Mouse (Mus musculus) induced T-regulatory cell, adult 2 months (primary cell): ENCODE data around the gene Sept10.

ENCODE experiments used
- DNase-seq: peaks from one replicate; pipeline ENCODE4 v3.0.0-alpha.2; 2012; ENCODE audit warnings: low read depth

Gene Sept10

DNA sequence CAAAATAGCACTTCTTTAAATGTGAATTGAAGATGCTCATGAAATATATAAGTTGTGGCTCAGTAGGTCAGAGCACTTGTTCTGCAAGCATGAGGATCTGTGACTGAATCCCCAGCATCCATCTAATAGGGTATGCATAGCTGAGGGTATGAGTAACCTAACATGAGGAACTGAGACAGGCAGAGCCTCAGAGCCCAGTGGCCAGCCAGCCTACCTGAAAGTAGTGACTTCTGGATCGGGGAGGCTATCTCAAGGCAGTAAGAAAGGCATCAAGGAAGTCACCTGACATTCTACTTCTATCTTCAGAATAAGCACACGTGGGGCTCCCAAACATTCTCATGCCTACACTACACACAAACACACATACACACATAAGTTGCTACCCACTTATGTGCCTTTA lies 3.5 kb upstream of the Sept10 start:
- DNase-seq: no peak

DNA sequence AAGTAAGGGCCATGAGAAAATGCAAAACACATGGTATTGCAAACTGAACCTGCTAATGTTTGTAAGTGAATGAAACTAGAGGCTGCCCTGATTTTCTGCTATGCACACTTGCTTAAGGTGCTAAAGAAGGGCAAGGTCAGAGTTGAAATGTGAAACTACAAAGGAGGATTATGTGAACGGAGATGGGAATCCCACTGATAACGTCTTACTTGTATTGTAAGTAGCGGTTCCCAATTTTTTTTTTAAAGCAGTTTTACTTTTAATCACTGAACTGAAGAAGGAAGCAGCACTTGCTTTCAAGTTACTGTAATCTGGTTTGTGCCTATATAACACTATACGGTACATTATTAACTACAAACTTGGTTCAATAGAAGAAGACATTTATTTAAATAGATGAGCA lies 2.2 kb upstream of the Sept10 start:
- peak; percentile 17 for DNase-seq

DNA sequence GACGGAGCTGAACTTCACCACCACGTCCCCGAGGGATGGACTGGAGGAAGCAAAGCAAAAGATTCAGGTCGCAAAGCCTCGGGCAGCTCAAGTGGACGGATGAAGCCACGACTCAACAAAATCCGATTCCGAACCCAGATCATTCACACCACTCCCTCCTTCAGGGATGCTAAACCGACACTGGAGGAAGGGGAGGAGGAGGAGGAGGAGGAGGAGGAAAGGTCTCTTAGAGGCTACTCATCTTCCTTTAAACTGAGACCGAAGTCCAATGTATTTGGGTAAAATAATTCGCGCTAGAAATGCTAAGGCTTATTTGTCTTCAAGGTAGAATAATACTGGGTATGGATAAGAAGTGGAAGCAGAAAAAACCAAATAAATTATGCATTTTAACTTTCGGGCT lies 1.7 kb upstream of the Sept10 start:
- DNase-seq: peak; percentile 16

DNA sequence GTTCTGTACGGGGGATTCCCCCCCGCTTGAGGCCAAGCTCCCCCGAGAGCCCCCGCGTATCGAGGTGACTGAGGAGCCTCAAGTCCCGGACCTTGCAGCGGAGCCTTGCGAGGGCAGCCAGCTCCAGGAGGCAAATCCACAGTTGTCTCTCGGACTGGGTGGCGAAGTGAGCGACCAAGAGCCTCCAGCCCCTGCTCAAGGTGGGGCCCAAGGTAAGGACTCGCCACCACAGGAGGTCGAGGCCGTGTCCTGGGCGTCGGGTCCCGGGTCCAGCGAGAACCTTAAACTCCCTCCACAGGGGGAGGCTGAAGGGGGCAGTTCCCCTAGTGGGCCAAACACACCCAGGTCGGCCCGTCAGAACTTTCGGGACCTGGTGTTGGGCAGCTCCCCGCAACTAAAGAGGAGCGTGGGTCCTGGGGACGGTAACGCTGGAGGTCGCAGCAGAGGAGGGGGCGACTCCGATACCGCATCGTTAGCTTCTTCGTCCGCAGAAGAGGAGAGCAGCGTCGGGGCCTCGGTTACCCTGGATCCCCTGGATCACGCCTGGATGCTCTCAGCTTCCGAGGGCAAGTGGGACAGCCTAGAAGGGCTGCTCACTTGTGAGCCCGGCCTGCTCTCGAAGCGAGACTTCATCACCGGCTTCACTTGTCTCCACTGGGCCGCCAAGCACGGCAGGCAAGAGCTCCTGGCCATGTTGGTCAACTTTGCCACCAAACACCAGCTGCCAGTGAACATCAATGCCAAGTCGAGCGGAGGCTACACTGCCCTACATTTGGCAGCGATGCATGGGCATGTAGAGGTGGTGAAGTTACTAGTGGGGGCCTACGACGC lies 839 bp upstream of the Sept10 start:
- DNase-seq: no peak

DNA sequence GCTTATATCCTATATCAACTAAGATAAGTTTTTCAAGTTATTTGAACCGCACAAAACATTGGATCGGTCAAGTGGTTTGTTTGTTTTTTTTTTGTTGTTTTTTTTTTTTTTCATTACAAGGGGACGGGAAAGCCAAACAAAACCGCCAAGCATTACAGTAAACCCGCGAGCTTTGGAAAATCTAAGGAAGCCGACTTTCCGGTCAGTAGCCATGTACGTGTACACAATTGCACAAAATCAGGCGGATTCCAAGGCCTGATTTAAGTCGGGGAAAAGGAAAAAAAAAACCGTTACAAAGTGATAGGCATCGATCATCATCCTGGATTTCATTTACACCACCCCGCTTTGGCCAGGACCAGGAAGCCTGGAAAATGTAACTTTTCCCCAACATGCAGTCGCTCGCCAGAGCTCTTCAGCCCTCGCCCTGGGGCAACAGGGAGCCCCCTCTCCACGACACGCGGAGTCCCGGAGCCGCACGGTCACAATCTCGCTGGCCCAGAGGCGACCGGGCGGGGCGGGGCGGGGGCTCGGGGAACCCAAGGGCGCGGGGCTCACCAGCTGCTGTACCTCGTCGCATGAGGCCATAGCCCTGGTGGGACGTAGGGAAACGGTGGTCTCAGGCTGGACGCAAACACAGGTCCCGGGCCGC lies 699 bp downstream of the Sept10 start:
- DNase-seq: no peak

GRCm38 (mm10) chr10:59200011-59200410 lies 21.6 kb downstream of the Sept10 start:
- DNase-seq: no peak

DNA sequence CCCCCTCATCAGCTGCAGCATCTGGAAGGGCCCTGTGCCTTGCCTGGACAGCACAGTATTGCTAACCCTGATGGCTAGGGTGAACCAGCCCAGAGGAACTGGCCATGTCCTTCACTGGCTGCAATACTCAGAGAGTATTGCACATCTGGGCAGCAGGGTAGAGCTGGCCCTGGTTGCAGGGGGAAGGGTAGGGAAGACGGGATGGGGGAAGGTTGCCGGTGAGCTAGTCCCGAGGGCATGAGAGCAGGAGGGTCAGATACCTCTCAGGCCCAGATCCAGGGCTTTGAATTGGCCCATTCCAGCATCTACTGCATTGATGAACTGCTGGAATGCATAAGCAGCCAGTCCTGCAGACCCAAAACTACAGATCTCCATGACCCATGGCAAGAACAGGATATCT lies 24.9 kb downstream of the Sept10 start:
- DNase-seq: no peak

DNA sequence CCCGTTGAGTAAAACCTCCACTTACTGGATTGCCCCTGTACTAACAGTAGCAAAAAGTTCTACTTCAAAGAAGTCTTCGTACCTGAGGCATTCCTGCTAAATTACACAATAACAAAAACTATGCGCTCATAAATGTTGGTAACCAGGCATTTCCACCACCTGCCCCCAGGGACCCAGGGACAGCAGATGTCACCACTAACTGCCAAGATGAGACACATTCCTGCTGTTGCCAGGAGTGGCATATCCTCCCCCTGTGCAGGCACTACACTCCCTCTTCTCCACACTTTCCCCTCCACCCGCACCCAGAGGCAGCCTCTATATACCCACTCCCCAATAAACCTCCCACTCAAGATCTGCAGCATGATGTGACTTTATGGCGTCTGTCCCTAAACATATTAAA lies 26.8 kb downstream of the Sept10 start:
- no peak for DNase-seq

DNA sequence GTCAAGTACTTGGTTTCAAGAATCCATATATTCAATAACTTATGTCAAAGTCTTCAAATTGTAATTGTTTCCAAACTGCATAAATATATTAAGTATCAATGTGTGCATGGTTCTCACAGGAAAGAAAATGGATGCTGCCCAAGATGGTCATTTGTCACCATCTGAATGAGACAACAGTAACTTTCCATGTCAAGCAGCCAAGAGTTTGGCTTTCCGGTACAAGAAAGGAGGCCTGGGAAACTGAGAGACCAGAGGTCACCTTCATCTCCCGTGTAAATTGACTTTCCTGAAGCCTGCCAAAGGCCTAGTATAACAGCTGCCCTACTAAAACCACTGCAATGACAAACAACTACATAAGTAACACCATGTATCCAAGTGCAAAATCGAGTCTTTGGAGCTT lies 39.3 kb downstream of the Sept10 start:
- no peak for DNase-seq

- no peak for DNase-seq
Observed at GRCm38 (mm10) chr10:59179620-59180019, 42.0 kb downstream of the Sept10 start.

DNA sequence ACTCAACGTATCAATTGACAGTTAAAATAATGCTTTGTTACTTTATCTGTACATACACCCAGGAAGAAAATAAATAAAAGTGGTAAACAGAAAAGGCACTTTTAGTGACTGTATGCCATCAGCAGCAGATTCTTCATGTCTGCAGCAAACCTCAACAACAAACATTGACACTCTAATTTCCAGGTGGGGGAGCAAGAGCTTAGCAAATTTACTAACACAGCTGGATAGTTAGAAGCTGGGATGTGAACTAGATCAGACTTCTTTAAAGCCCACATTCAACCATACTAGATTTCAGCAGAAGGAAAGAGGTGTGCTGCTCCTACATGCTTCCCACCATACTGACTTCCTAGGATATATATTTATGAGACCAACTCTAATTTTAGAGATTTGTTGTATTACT lies 49.1 kb downstream of the Sept10 start:
- no peak for DNase-seq

- DNase-seq: no peak
Observed at GRCm38 (mm10) chr10:59171042-59171441, 50.6 kb downstream of the Sept10 start.

- peak; percentile 55 for DNase-seq
Observed at GRCm38 (mm10) chr10:59166104-59166944, 55.3 kb downstream of the Sept10 start.

DNA sequence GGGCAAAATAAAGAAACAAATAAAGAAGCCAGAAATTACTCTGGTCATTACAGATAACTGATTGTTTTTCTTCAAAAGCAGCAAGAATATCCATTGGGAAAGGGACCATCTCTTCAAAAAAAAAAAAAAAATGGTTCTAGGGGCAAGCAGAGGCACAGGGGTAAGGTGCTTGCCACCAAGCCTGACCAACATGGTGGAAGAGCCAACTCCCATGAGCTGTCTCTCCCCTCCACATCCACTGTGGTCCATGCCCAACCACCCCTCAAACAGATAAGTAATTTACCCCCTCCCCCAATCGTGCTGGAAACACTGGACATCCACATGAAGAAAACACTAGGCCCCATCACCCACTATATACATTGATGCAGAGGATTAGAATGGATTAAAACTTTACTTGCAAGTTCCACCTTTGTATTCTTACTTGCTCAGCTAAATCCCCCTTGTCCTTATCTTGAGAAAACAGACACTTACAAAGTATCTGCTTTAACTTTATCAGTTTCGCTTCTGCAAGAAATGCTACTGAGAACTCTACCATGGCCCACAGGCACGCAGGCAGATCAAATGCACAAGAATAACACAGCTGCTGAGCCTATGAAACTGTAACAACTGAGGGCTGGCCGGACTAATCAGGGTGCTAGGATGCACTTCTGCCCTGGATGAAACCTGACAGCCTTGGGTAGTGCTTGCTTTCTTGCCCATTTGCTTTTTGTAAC lies 59.3 kb downstream of the Sept10 start:
- no peak for DNase-seq

DNA sequence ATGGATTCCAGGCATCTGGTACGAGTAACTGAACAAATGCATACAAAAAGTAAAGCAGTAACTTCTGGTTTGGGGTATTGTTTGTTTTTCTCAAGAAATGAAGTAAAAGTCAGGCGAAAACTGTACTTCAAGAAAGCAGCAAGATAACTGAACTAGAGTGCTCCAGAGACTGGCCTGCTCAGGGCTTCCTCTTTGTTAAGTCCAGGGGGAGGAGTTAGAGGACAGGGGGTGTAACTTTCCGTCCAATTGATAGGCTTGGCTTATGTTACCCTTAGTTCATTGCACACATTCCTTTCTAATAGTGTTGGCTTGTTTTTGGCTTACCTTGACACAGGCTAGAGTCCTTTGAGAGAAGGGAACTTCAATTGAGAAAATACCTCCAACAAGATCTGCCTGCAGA lies 63.0 kb downstream of the Sept10 start:
- no peak for DNase-seq

- DNase-seq: no peak
Observed at GRCm38 (mm10) chr10:59152544-59153081, 69.0 kb downstream of the Sept10 start.

GRCm38 (mm10) chr10:59150938-59151657 lies 70.5 kb downstream of the Sept10 start:
- DNase-seq: no peak

DNA sequence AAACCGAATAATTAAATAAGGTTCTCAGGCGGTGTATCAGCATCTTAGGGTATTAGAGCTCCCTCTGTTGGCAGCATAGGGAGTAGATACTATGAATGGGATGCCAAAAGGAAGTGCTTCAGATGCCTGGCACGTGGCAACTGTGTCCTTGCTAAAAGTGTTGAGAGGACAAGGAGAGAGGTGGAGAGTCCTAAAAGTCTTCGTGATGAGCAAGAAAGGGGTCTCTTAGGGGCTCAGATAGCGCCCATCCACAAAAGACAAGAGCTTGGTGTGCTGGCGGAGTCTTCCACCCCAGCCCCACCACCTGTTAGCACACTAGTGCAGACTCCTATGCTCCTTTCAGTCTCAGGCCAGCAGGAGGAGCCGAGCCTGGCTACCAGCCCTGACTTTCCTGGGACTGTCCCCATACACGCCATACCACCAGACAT lies 71.7 kb downstream of the Sept10 start:
- DNase-seq: peak; percentile 66

GRCm38 (mm10) chr10:59133478-59134009 lies 88.1 kb downstream of the Sept10 start:
- no peak for DNase-seq

GRCm38 (mm10) chr10:59131926-59132628 lies 89.6 kb downstream of the Sept10 start:
- no peak for DNase-seq
